Mouse (Mus musculus) liver, postnatal 0 days (tissue): ENCODE measurements around the gene Pde12.
"Not testable (repeated sequence)": the region's sequence is repeated elsewhere in the genome, so short reads cannot be mapped to it uniquely, and the experiment has no call there.

Experiments used
- CTCF ChIP-seq: sonication (generic); IDR thresholded peaks from 2 replicates; pipeline ENCODE4 v1.5.1; 2016; ENCODE audit warnings: antibody characterized with exemption, low read depth
- EP300 ChIP-seq: IDR thresholded peaks from 2 replicates; pipeline ENCODE4 v1.6.1; 2016; ENCODE audit warnings: antibody characterized with exemption, low read depth, mild to moderate bottlenecking

DNA sequence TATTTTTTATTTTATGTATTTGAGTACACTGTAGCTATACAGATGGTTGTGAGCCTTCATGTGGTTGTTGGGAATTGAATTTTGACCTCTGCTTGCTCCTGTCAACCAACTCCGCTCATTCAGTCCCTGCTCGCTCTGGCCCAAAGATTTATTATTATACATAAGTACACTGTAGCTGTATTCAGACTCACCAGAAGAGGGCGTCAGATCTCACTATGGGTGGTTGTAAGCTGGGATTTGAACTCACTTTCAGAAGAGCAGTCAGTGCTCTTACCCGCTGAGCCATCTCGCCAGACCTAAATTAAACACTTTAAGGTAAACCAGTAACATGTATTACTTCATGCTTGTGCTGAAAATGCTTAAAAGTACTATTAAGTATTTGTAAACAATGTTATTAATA lies 35.6 kb upstream of the Pde12 start:
- not testable (repeated sequence) for TF ChIP-seq CTCF, EP300
